Mouse (Mus musculus) hindbrain, postnatal 0 days (tissue): ENCODE data around the gene Apoa5. TPM values are rescaled to one million over a fixed set of nuclear protein-coding genes. Genes with fewer than 3 reads are reported as not detected.

Experiments
- ATAC-seq: fragments of 200-750 bp; cut with Nextera tagmentation; 2 replicates; pipeline ENCODE4 v1.8.0; 2017; ENCODE audit warnings: mild to moderate bottlenecking, moderate TSS enrichment, moderate library complexity
- DNase-seq: peaks from one replicate; pipeline ENCODE4 v3.0.0-alpha.2; 2015; ENCODE audit warnings: low spot score
- H3K27ac ChIP-seq: fragments of 300-500 bp; sonication (generic); 2 replicates; pipeline ENCODE4 v1.5.1; 2014; ENCODE audit warnings: mild to moderate bottlenecking
- H3K27me3 ChIP-seq: fragments of 300-500 bp; sonication (generic); 2 replicates; pipeline ENCODE4 v1.6.1; 2014; ENCODE audit warnings: low read length, mixed read lengths; ENCODE audit not compliant: insufficient read depth
- H3K36me3 ChIP-seq: fragments of 300-500 bp; sonication (generic); 2 replicates; pipeline ENCODE4 v1.6.1; 2014; ENCODE audit warnings: low read length, mixed read lengths; ENCODE audit not compliant: insufficient read depth
- H3K4me1 ChIP-seq: fragments of 300-500 bp; sonication (generic); 2 replicates; pipeline ENCODE4 v1.6.1; 2014; ENCODE audit warnings: antibody characterized with exemption, low read length, mixed read lengths; ENCODE audit not compliant: insufficient read depth
- H3K4me2 ChIP-seq: fragments of 300-500 bp; sonication (generic); 2 replicates; pipeline ENCODE4 v1.6.1; 2014; ENCODE audit warnings: low read depth, mild to moderate bottlenecking, low read length, moderate library complexity, mixed read lengths
- H3K4me3 ChIP-seq: fragments of 300-500 bp; sonication (generic); 2 replicates; pipeline ENCODE4 v1.5.1; 2014; ENCODE audit warnings: low read length
- H3K9ac ChIP-seq: fragments of 300-500 bp; sonication (generic); replicated peaks from 2 replicates; pipeline ENCODE4 v1.6.1; 2014; ENCODE audit warnings: mild to moderate bottlenecking, low read length, moderate library complexity, mixed read lengths
- H3K9me3 ChIP-seq: fragments of 300-500 bp; sonication (generic); 2 replicates; pipeline ENCODE4 v1.6.1; 2016; ENCODE audit warnings: low read length, mixed read lengths
- CTCF ChIP-seq: IDR thresholded peaks from 2 replicates; pipeline ENCODE4 v1.5.1; 2016; ENCODE audit warnings: antibody characterized with exemption, control low read depth, low read depth
- WGBS: fragments of 180-500 bp; shearing (Covaris S2); extraction: QIAGEN DNeasy Blood & Tissue Kit; methylation state at CpG from one replicate; pipeline ENCODE4 v1.1.7; 2014; 5-methylcytosine and 5-hydroxymethylcytosine counted together
- polyA plus RNA-seq: library from polyadenylated mRNA; unstranded; fragments of >200 nt; fragmentation: Nextera tagmentation; extraction: Ambion mirVana; gene quantifications from 2 replicates; pipeline ENCODE4 v1.2.1, GENCODE M21; 2015
- total RNA-seq: library from RNA; depleted of rRNA; stranded (reverse); fragments of >200 nt; gene quantifications from 2 replicates; pipeline ENCODE4 v1.2.3, GENCODE M21; 2014

Apoa5 gene
- total and polyA plus RNA-seq, 2 experiments from 2014 or later = 0.21 TPM; not detected in 1

DNA sequence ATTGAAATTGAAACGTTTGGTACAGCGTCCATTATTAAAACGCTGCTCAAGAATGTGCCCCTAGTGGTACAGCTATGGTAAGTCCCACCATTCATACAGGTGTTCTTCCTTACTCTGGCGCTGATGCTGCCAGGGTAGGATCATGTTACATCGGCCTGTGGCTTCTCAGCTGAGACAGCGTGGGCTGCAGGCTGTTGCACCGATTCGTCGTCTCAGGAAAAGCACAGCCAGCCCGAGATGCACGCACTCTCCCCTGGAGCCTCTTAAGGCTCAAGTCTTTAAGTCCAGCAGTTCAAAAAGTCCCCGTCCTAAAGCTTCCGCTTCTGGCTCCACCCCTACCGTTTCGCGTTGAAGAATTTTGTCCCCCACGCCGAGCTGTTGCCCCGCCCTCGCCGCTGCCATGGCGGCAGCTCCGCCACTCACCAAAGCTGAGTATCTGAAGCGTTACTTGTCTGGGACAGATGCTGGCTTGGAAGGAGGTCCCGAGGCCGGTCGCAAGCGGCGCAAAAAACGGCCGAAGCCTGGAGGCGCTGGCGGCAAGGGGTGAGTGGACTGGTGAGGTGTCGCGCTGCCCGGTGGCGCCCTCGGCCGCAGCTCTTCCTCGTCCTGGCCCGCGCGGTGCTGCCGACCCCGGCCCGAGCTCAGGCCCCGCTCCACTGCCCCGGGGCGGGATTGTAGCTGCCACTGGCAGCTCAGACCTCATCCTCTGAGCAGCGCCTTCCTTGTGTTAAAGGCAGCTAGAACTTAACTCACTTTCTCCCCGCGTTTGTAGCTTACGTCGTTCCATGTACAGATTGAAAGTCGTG lies 14.4 kb downstream of the Apoa5 start, which contains the start of gene Bud13:
TSS of gene Bud13 (plus strand) at position 378 of the 806 bp plus-strand sequence.
- Histone ChIP-seq H3K4me2 (peak within 1 kb of the TSS; percentile 53), H3K9ac (peak within 1 kb of the TSS; percentile 85), H3K36me3 (peaks cover 38% of the 10 kb centered on the region), H3K27me3 (no peaks in the 10 kb centered on the region), H3K9me3 (no peaks in the 10 kb centered on the region), H3K4me3 (peak within 1 kb of the TSS; percentile 89), H3K27ac (peak within 1 kb of the TSS; percentile 81), H3K4me1 (peaks cover 6% of the 10 kb centered on the region)
- TF ChIP-seq CTCF = peak; percentile 83
- ATAC-seq (peak; percentile 95), DNase-seq (peak; percentile 94)
- under 1% methylated on average over 55 of the region's 55 CpGs for WGBS

DNA sequence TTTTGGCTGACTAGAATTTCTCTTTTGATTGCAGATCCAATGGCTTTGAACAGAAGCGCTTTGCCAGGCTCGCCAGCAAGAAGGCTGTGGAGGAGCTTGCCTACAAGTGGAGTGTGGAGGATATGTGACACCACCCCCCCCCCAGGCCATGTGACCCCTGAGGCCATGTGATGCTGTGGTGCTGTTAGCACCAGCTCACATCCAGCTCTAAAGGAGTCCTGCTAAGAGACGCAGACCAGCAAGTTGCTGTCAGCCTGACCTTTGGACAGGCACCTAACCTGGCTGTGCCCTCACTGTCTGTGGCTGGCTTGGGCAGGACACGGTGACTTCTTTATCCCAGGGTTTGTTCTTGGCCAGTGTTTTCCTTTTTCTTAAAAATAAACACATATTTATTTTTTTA lies 29.9 kb downstream of the Apoa5 start:
- Histone ChIP-seq H3K9ac (no peak overlapping the region), H3K9me3 (no peaks in the 10 kb centered on the region), H3K4me2 (no peak overlapping the region), H3K4me1 (no peaks in the 10 kb centered on the region), H3K27me3 (no peaks in the 10 kb centered on the region), H3K27ac (no peak overlapping the region), H3K36me3 (peaks cover 25% of the 10 kb centered on the region; the same call in 1 of the 2 replicates), H3K4me3 (no peak overlapping the region)
- ATAC-seq (no peak), DNase-seq (no peak)
- 94% methylated on average over 4 of the region's 4 CpGs for WGBS
- no peak for TF ChIP-seq CTCF

DNA sequence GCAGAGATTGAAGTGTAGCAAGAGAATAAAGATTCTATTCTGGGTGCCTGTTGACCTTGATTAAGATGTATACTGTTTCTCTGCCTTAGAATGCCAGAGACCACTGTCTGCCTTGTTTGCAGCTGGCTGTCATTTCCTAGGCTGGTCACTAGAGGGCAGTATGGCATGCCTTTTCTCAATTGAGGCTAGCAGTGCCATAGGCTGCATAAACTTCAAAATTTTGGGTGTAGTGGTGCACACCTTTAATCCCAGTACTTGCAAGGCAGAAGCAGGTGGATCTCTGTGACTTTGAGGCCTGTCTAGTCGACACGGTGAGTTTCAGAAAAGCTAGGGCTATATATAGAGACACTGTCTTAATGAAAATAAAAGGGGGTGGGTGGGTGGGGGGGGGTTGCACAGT lies 33.7 kb downstream of the Apoa5 start:
- Histone ChIP-seq H3K27ac (no peak overlapping the region), H3K4me3 (no peak overlapping the region), H3K9me3 (no peaks in the 10 kb centered on the region), H3K27me3 (no peaks in the 10 kb centered on the region), H3K36me3 (peaks cover 17% of the 10 kb centered on the region; the same call in 1 of the 2 replicates), H3K4me2 (no peak overlapping the region), H3K9ac (no peak overlapping the region), H3K4me1 (no peaks in the 10 kb centered on the region)
- DNase-seq (peak; percentile 81), ATAC-seq (peak; percentile 56; the same call in 1 of the 2 replicates)
- TF ChIP-seq CTCF = peak; percentile 96
- WGBS = 6% methylated on average over 2 of the region's 2 CpGs

DNA sequence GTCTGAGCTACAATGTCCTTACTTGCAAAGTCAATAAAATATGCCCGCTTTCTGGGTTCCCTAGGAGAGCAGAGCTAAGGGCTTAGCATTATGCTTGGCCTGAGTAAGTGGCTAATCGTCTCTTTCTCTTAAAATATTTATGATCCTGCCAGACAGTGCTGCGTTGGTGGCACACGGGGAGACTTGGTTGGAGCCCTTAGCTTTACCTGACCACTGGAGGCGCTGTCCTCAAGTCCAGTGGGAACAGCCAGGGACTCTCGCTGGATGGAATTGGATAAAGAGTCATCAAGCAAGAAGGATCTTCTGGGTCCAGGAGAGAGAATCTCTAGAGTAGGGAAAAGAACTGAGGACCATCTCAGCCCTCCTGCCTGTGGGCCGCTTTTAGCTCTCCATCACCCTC lies 40.7 kb downstream of the Apoa5 start:
- ATAC-seq (no peak), DNase-seq (peak; percentile 41)
- H3K27me3 ChIP-seq = no peaks in the 10 kb centered on the region
- no peak overlapping the region for H3K4me3 ChIP-seq
- WGBS = 13% methylated on average over 7 of the region's 7 CpGs
- no peaks in the 10 kb centered on the region for H3K4me1 ChIP-seq
- H3K27ac ChIP-seq = no peak overlapping the region
- no peak overlapping the region for H3K4me2 ChIP-seq
- peak; percentile 54 for TF ChIP-seq CTCF
- no peaks in the 10 kb centered on the region for H3K36me3 ChIP-seq
- no peak overlapping the region for H3K9ac ChIP-seq
- H3K9me3 ChIP-seq = no peaks in the 10 kb centered on the region

DNA sequence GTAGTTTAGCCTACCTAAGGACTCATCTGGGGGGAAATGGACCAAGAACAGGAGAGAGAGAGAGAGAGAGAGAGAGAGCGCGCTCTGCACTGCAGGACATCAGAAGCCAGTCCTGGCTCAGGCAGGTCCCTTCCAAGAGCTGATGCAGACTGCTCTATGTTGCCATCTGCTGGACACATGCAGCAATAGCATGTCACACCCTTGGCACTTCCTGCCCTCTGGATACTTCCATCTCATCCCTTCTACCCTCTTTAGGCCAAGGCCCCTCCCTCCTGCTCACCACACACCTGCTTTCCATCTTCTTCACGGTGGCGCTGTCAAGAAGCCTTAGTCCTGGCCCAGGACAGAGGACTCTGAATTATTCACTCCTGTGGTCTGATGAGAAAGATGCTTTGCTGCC lies 46.1 kb downstream of the Apoa5 start:
- peaks cover 11% of the 10 kb centered on the region; the same call in 1 of the 2 replicates for H3K4me1 ChIP-seq
- H3K36me3 ChIP-seq = no peaks in the 10 kb centered on the region
- no peak overlapping the region for H3K27ac ChIP-seq
- peak; percentile 82 for DNase-seq
- no peaks in the 10 kb centered on the region for H3K27me3 ChIP-seq
- WGBS = 11% methylated on average over 4 of the region's 4 CpGs
- peak; percentile 99 for TF ChIP-seq CTCF
- no peak overlapping the region for H3K4me2 ChIP-seq
- no peak overlapping the region for H3K9ac ChIP-seq
- peak; percentile 63 for ATAC-seq
- no peak overlapping the region for H3K4me3 ChIP-seq
- H3K9me3 ChIP-seq = no peaks in the 10 kb centered on the region

DNA sequence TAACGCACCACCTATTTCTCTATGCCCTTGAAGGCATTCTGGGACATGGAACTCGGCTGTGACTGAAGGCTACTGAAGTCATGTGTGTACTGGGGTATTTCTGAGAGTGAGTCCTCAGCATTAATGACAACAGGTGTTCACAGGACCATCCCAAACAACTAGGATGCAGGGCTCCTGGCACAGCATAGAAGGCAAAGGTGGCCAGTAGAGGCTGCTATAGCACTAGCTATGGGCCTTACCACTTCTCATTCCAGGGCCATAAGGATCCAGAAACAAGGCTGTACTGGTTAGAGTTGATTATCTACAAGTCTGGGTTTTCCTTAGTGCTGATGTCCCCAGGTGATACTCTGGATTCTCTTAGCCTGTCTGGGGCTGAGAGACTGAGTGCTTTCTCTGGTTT lies 46.5 kb downstream of the Apoa5 start:
- WGBS = 44% methylated on average over 2 of the region's 2 CpGs
- no peaks in the 10 kb centered on the region for H3K36me3 ChIP-seq
- H3K4me3 ChIP-seq = no peak overlapping the region
- peaks cover 11% of the 10 kb centered on the region; the same call in 1 of the 2 replicates for H3K4me1 ChIP-seq
- H3K27ac ChIP-seq = no peak overlapping the region
- H3K9ac ChIP-seq = no peak overlapping the region
- H3K27me3 ChIP-seq = no peaks in the 10 kb centered on the region
- TF ChIP-seq CTCF = peak; percentile 11; the same call in 1 of the 2 replicates
- peak; percentile 44; the same call in 1 of the 2 replicates for ATAC-seq
- no peaks in the 10 kb centered on the region for H3K9me3 ChIP-seq
- H3K4me2 ChIP-seq = no peak overlapping the region
- peak; percentile 46 for DNase-seq

DNA sequence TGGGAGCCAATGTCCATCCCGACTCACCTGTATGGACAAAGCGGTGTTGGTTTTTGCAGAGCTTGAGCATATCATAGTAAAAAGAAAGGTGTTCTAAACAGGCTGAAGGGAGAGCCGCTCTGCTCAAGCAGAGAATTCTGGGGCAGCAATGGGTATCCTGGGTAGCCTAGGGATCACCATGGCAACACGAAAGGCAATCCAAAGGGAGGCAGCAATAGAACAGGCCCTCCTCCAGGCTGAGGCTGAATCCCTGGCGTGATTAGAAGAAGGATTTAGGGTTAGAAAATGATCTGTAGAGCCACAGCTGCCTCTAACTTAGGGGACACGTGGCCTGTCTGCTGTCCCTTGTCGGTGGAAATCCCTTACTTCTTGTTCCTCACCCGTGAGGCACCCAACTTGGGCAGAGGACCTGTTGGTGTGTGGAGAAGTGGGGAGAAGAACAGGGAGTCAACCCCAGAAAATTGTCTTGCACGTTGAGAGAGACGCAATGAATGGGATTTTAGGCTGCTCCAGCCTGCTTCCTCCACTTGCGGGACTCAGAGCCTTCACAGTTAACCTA lies 47.5 kb downstream of the Apoa5 start:
- Histone ChIP-seq H3K27ac (no peak overlapping the region), H3K27me3 (no peaks in the 10 kb centered on the region), H3K4me2 (no peak overlapping the region), H3K36me3 (no peaks in the 10 kb centered on the region), H3K9me3 (0 out of 2 replicates have a peak, but pooled peaks cover 3% of the 10 kb centered on the region), H3K4me1 (peaks cover 11% of the 10 kb centered on the region; the same call in 1 of the 2 replicates), H3K9ac (no peak overlapping the region), H3K4me3 (no peak overlapping the region)
- TF ChIP-seq CTCF = no peak
- 24% methylated on average over 11 of the region's 11 CpGs for WGBS
- peak; percentile 52 for DNase-seq
- ATAC-seq = no peak
